Mouse (Mus musculus) brain, embryonic 14.5 days (tissue): ENCODE measurements at regions not wholly inside any gene's neighbourhood (a gene's known extent, or its start where the extent isn't known, plus 50 kb on each side); places are given as distances from the start of the nearest gene placed in this dataset.

Experiments used
- CTCF ChIP-seq: fragments of 200-500 bp; IDR thresholded peaks from 2 replicates; pipeline ENCODE4 v1.5.1; 2012; ENCODE audit warnings: inconsistent platforms, mild to moderate bottlenecking, moderate library complexity, borderline replicate concordance; ENCODE audit not compliant: insufficient read depth, insufficient read length; ENCODE audit errors: extremely low read depth
- POLR2A ChIP-seq: fragments of 200-500 bp; IDR thresholded peaks from 2 replicates; pipeline ENCODE4 v1.6.1; 2012; ENCODE audit warnings: mild to moderate bottlenecking, inconsistent platforms, borderline replicate concordance; ENCODE audit not compliant: poor library complexity, insufficient read depth, insufficient read length, severe bottlenecking; ENCODE audit errors: extremely low read depth

GRCm38 (mm10) chr4:153001761-153002160, 480.9 kb downstream of the Ajap1 start:
- no peak for TF ChIP-seq POLR2A
- no peak for TF ChIP-seq CTCF
